Mouse (Mus musculus) liver, embryonic 12.5 days (tissue): Measurements from ENCODE around the gene Lrch1. TPM values are rescaled to one million over a fixed set of nuclear protein-coding genes. Genes with fewer than 3 reads are reported as not detected.
A peak's percentile ranks its signal among the peaks of the same experiment; 100 is the strongest.

Experiments
- ATAC-seq: fragments of 200-750 bp; cut with Nextera tagmentation; 2 replicates; pipeline ENCODE4 v1.8.0; 2017; ENCODE audit warnings: moderate number of reproducible peaks, mild to moderate bottlenecking, moderate library complexity
- H3K27ac ChIP-seq: fragments of 300-500 bp; sonication (generic); 2 replicates; pipeline ENCODE4 v1.5.1; 2016; ENCODE audit warnings: mild to moderate bottlenecking
- H3K27me3 ChIP-seq: fragments of 300-500 bp; sonication (generic); replicated peaks from 2 replicates; pipeline ENCODE4 v1.6.1; 2016; ENCODE audit warnings: mild to moderate bottlenecking, moderate library complexity
- H3K36me3 ChIP-seq: fragments of 300-500 bp; sonication (generic); 2 replicates; pipeline ENCODE4 v1.6.1; 2016; ENCODE audit warnings: mild to moderate bottlenecking, moderate library complexity
- H3K4me1 ChIP-seq: fragments of 300-500 bp; sonication (generic); 2 replicates; pipeline ENCODE4 v1.6.1; 2016
- H3K4me2 ChIP-seq: fragments of 300-500 bp; sonication (generic); 2 replicates; pipeline ENCODE4 v1.6.1; 2016; ENCODE audit warnings: mild to moderate bottlenecking, moderate library complexity
- H3K4me3 ChIP-seq: fragments of 300-500 bp; sonication (generic); 2 replicates; pipeline ENCODE4 v1.5.1; 2016; ENCODE audit warnings: mild to moderate bottlenecking, moderate library complexity
- H3K9ac ChIP-seq: fragments of 300-500 bp; sonication (generic); 2 replicates; pipeline ENCODE4 v1.6.1; 2016; ENCODE audit warnings: mild to moderate bottlenecking, moderate library complexity
- H3K9me3 ChIP-seq: fragments of 300-500 bp; sonication (generic); replicated peaks from 2 replicates; pipeline ENCODE4 v1.6.1; 2016; ENCODE audit warnings: mild to moderate bottlenecking, moderate library complexity
- WGBS: fragments of 180-500 bp; shearing (Covaris S2); methylation state at CpG from one replicate; pipeline ENCODE4 v1.1.7; 2016; ENCODE audit not compliant: insufficient replicate concordance; 5-methylcytosine and 5-hydroxymethylcytosine counted together
- polyA plus RNA-seq: library from polyadenylated mRNA; unstranded; fragments of >200 nt; fragmentation: Nextera tagmentation; extraction: Ambion mirVana; gene quantifications from 2 replicates; pipeline ENCODE4 v1.2.1, GENCODE M21; 2016

The Lrch1 gene
- polyA plus RNA-seq, 1 experiment from 2014 or later: 6.5 TPM

- Histone ChIP-seq H3K27me3 (peaks cover 10% of the 10 kb centered on the region), H3K4me2 (peak overlapping the region; percentile 9; the same call in 1 of the 2 replicates), H3K4me3 (no peak overlapping the region), H3K4me1 (peaks cover 64% of the 10 kb centered on the region), H3K9ac (no peak overlapping the region), H3K27ac (0 out of 2 replicates have a peak overlapping the region, but pooled peaks have one; percentile 47), H3K36me3 (no peaks in the 10 kb centered on the region), H3K9me3 (no peaks in the 10 kb centered on the region)
- ATAC-seq: no peak
- WGBS: 22% methylated on average over 10 of the region's 10 CpGs
Measured at GRCm38 (mm10) chr14:74974136-74974651, 26.5 kb upstream of the Lrch1 start.

DNA sequence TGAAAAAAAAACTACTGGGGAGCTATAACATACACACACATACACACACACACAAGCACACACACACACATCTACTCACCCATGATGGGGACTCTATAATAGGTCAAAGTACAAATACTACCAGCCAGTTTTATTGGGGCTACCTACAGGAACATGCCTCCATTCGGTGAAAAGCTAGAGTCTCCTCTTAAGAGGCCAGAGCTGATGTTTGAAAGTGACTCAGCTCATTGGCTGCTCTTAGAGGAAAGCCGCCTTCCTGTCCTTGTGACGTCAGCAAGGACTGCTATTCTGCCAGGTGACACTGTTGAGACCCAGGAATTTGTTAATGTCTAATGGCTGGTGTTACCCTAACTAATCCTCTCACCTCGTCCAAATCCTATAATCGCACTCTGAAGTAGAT lies 25.0 kb upstream of the Lrch1 start:
- Histone ChIP-seq H3K27ac (peak overlapping the region; percentile 83), H3K9me3 (no peaks in the 10 kb centered on the region), H3K27me3 (peaks cover 10% of the 10 kb centered on the region; the same call in 1 of the 2 replicates), H3K4me3 (no peak overlapping the region), H3K36me3 (no peaks in the 10 kb centered on the region), H3K9ac (peak overlapping the region; percentile 47; the same call in 1 of the 2 replicates), H3K4me1 (peaks cover 64% of the 10 kb centered on the region), H3K4me2 (peak overlapping the region; percentile 48)
- peak; percentile 76 for ATAC-seq
- WGBS: 49% methylated on average over 5 of the region's 5 CpGs

DNA sequence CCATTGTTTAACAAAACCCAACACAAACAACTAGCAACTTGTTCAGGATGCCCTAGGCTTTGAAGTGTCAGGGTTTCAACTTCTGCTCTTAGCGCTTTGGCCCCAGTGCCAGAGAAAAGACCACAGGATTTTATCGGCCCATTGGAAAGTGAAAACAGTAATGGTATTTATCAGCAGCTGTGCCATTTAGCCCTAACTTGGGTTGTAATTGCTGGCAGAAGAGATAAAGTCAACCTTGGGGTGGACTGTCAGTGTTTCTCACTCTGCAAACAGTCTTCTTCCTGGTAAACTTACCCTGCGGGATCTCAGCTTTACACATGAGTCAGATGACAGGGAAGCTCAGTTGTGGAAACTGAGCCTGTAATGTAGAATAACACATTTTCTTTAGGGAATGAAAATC lies 24.5 kb upstream of the Lrch1 start:
- Histone ChIP-seq H3K27ac (peak overlapping the region; percentile 83), H3K4me3 (peak overlapping the region; percentile 10; the same call in 1 of the 2 replicates), H3K4me1 (peaks cover 64% of the 10 kb centered on the region), H3K4me2 (peak overlapping the region; percentile 48), H3K36me3 (no peaks in the 10 kb centered on the region), H3K9ac (peak overlapping the region; percentile 47; the same call in 1 of the 2 replicates), H3K9me3 (no peaks in the 10 kb centered on the region), H3K27me3 (peaks cover 10% of the 10 kb centered on the region; the same call in 1 of the 2 replicates)
- 6% methylated on average over 3 of the region's 3 CpGs for WGBS
- peak; percentile 88 for ATAC-seq

GRCm38 (mm10) chr14:74963402-74963764 lies 15.7 kb upstream of the Lrch1 start:
- Histone ChIP-seq H3K9ac (no peak overlapping the region), H3K36me3 (no peaks in the 10 kb centered on the region), H3K4me2 (no peak overlapping the region), H3K4me3 (no peak overlapping the region), H3K27ac (no peak overlapping the region), H3K27me3 (peaks cover 7% of the 10 kb centered on the region; the same call in 1 of the 2 replicates), H3K4me1 (no peaks in the 10 kb centered on the region), H3K9me3 (0 out of 2 replicates have a peak, but pooled peaks cover 4% of the 10 kb centered on the region)
- ATAC-seq: no peak
- WGBS: 72% methylated on average over 3 of the region's 3 CpGs

DNA sequence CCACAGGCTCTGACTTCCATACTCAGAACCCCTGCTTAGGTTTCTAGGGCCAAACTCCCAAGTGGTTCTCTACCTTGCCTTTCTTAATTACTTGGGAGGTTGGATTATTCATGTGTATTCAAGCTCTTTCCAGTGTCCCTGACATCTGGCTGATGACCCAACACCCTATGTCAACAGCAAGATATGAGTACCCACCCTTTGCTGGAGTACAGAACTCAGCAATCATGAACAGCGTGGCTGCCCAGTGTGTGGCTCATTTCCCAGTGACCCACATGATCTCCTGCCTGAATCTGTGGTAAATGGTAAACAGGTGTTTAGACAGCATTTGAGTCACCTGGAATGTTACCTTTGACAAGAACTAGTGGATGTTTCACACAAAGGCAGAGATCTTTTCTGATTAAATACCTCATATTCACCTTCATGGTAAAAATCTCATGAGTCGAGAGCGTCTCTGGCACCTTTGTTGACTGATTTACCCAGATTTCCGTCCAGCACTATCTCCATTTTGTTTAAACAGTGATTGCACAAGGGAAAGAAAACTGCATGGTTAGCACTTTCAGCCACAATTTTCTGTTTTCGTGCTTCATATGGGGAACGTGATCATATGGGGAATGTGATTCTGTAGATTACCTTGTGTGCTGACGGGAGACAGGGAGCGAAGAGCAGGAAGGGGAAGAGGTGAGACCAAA lies 15.2 kb upstream of the Lrch1 start:
- H3K27ac ChIP-seq: no peak overlapping the region

DNA sequence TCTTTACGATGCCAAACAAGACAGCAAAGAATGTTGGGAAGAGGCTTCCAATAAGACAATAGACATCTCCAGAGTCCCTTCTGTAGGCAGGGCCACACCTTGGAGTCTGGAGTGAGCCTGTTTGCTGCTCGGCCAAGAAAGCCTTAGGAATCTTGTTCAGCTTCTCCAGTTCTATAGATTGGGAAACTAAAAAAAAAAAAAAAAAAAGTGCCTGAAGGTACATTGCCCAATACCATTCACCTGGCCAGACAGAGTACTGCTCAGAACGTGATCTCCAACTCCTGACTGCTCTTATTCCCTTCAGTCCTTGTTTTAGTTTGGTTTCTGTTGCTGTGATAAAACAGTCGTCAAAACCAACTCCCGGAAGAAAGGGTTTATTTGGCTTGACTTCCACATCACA lies 12.9 kb upstream of the Lrch1 start:
- WGBS: 62% methylated on average over 5 of the region's 5 CpGs
- Histone ChIP-seq H3K27ac (no peak overlapping the region), H3K27me3 (peaks cover 7% of the 10 kb centered on the region; the same call in 1 of the 2 replicates), H3K9ac (no peak overlapping the region), H3K4me1 (no peaks in the 10 kb centered on the region), H3K9me3 (no peaks in the 10 kb centered on the region), H3K4me2 (no peak overlapping the region), H3K36me3 (no peaks in the 10 kb centered on the region), H3K4me3 (no peak overlapping the region)
- ATAC-seq: no peak

More for the DNA sequence above, 15.2 kb upstream of the Lrch1 start:
- Histone ChIP-seq H3K36me3 (no peaks in the 10 kb centered on the region), H3K9me3 (0 out of 2 replicates have a peak, but pooled peaks cover 4% of the 10 kb centered on the region), H3K4me3 (no peak overlapping the region), H3K4me2 (no peak overlapping the region), H3K9ac (no peak overlapping the region), H3K27me3 (peaks cover 7% of the 10 kb centered on the region; the same call in 1 of the 2 replicates), H3K4me1 (no peaks in the 10 kb centered on the region)
- WGBS: 65% methylated on average over 8 of the region's 8 CpGs
- no peak for ATAC-seq

- 32% methylated on average over 2 of the region's 2 CpGs for WGBS
- no peak overlapping the region for H3K4me3 ChIP-seq
- H3K27me3 ChIP-seq: peaks cover 15% of the 10 kb centered on the region; the same call in 1 of the 2 replicates
- no peaks in the 10 kb centered on the region for H3K4me1 ChIP-seq
- no peak for ATAC-seq
- no peak overlapping the region for H3K4me2 ChIP-seq
- H3K36me3 ChIP-seq: no peaks in the 10 kb centered on the region
- no peak overlapping the region for H3K27ac ChIP-seq
- no peaks in the 10 kb centered on the region for H3K9me3 ChIP-seq
- H3K9ac ChIP-seq: no peak overlapping the region
Measured at GRCm38 (mm10) chr14:74956702-74957101, 9.0 kb upstream of the Lrch1 start.

- Histone ChIP-seq H3K27ac (no peak overlapping the region), H3K9ac (no peak overlapping the region), H3K4me2 (no peak overlapping the region), H3K36me3 (no peaks in the 10 kb centered on the region), H3K9me3 (no peaks in the 10 kb centered on the region), H3K4me3 (no peak overlapping the region), H3K4me1 (no peaks in the 10 kb centered on the region), H3K27me3 (peaks cover 15% of the 10 kb centered on the region; the same call in 1 of the 2 replicates)
- WGBS: 56% methylated on average over 1 of the region's 1 CpGs
- ATAC-seq: no peak
Measured at GRCm38 (mm10) chr14:74956234-74956633, 8.6 kb upstream of the Lrch1 start.

GRCm38 (mm10) chr14:74948426-74949240 lies 957 bp upstream of the Lrch1 start:
- WGBS: 26% methylated on average over 14 of the region's 14 CpGs
- ATAC-seq: peak; percentile 25

DNA sequence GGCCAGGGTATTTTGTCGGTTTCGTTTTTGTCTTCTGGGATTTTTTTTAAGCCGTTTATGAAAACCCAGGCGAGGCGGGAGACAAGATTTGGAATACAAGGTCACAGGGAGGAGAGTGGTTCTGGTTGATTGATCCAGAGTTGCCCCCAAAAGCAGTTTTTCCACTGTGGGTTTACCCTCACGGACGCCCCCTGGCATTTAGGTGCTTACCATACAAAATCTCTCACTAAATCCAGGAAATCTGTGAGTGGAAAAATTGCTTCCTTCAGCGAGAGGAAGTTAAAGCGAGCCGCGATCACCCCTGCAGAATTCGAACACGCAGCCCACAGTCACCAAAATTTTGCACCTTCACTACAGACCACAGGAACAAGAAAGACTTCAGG lies 329 bp upstream of the Lrch1 start:
- no peak for ATAC-seq
- Histone ChIP-seq H3K27ac (peak overlapping the region; percentile 82), H3K4me3 (peak overlapping the region; percentile 86), H3K4me1 (peaks cover 36% of the 10 kb centered on the region), H3K9ac (peak overlapping the region; percentile 86), H3K4me2 (peak overlapping the region; percentile 96), H3K9me3 (no peaks in the 10 kb centered on the region), H3K27me3 (no peaks in the 10 kb centered on the region), H3K36me3 (no peaks in the 10 kb centered on the region)
- WGBS: 17% methylated on average over 13 of the region's 13 CpGs

More at GRCm38 (mm10) chr14:74948426-74949240, 957 bp upstream of the Lrch1 start:
- Histone ChIP-seq H3K27me3 (0 out of 2 replicates have a peak, but pooled peaks cover 5% of the 10 kb centered on the region), H3K9me3 (no peaks in the 10 kb centered on the region), H3K4me3 (peak overlapping the region; percentile 86), H3K4me1 (peaks cover 32% of the 10 kb centered on the region), H3K27ac (peak overlapping the region; percentile 82; the same call in 1 of the 2 replicates), H3K9ac (peak overlapping the region; percentile 86), H3K4me2 (peak overlapping the region; percentile 96), H3K36me3 (no peaks in the 10 kb centered on the region)

DNA sequence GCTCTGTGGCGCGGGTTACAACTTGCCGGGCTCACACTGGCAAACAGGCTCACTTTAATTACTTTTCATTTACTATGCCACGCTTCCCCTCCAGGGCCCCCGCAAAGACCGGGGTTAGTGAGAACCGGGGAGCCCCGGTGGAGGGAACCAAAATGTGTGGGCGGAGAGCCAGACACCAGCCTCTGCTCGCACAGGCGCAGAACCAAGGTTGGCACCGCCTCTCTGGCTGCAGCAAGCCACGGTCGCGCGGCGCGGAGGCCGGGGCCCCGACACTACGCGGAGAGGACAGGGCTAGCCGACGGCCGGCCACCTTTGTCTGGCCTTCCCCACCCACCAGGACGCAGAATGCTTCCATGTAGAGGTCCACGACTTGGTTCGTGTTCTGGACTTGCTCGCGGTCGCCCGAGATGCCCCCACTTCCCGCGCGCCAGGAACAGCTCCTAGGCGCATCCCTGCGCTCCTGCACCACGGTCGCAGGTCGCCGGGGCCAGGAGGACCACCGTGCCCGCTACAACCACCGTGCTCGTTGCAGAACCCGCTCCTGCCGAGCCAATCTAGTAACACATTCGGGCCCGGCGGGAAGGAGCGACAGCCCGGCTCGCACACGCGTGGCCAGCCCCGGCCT lies 813 bp downstream of the Lrch1 start:
- Histone ChIP-seq H3K9ac (peak overlapping the region; percentile 86), H3K4me2 (peak overlapping the region; percentile 96), H3K36me3 (no peaks in the 10 kb centered on the region), H3K27ac (peak overlapping the region; percentile 82), H3K4me1 (peaks cover 42% of the 10 kb centered on the region), H3K4me3 (peak overlapping the region; percentile 86), H3K9me3 (no peaks in the 10 kb centered on the region), H3K27me3 (no peaks in the 10 kb centered on the region)
- ATAC-seq: peak; percentile 81
- under 1% methylated on average over 56 of the region's 56 CpGs for WGBS
